Mouse (Mus musculus) stomach, postnatal 0 days (tissue): Measurements from ENCODE around the gene Lpin3. TPM values are rescaled to one million over a fixed set of nuclear protein-coding genes. Genes with fewer than 3 reads are reported as not detected.

Experiments
- ATAC-seq: fragments of 200-750 bp; cut with Nextera tagmentation; 2 replicates; pipeline ENCODE4 v1.8.0; 2017; ENCODE audit not compliant: low FRiP score, low TSS enrichment
- DNase-seq: peaks from one replicate; pipeline ENCODE4 v3.0.0-alpha.2; 2016; ENCODE audit warnings: low spot score
- H3K27ac ChIP-seq: fragments of 300-500 bp; sonication (generic); replicated peaks from 2 replicates; pipeline ENCODE4 v1.5.1; 2014; ENCODE audit warnings: mild to moderate bottlenecking, control low read depth
- H3K27me3 ChIP-seq: fragments of 300-500 bp; sonication (generic); 2 replicates; pipeline ENCODE4 v1.6.1; 2014; ENCODE audit warnings: low read length; ENCODE audit not compliant: control insufficient read depth, insufficient read depth
- H3K36me3 ChIP-seq: fragments of 300-500 bp; sonication (generic); 2 replicates; pipeline ENCODE4 v1.6.1; 2014; ENCODE audit warnings: low read length, mixed read lengths; ENCODE audit not compliant: control insufficient read depth, insufficient read depth
- H3K4me1 ChIP-seq: fragments of 300-500 bp; sonication (generic); replicated peaks from 2 replicates; pipeline ENCODE4 v1.6.1; 2014; ENCODE audit warnings: antibody characterized with exemption; ENCODE audit not compliant: control insufficient read depth, insufficient read depth
- H3K4me2 ChIP-seq: fragments of 300-500 bp; sonication (generic); replicated peaks from 2 replicates; pipeline ENCODE4 v1.6.1; 2014; ENCODE audit warnings: low read depth, mild to moderate bottlenecking, control low read depth, moderate library complexity
- H3K4me3 ChIP-seq: fragments of 300-500 bp; sonication (generic); 2 replicates; pipeline ENCODE4 v1.5.1; 2014; ENCODE audit warnings: low read depth, low read length, control low read depth
- H3K9ac ChIP-seq: fragments of 300-500 bp; sonication (generic); 2 replicates; pipeline ENCODE4 v1.6.1; 2014; ENCODE audit warnings: mild to moderate bottlenecking, low read length, control low read depth, mixed read lengths
- H3K9me3 ChIP-seq: fragments of 300-500 bp; sonication (generic); 2 replicates; pipeline ENCODE4 v1.6.1; 2016; ENCODE audit warnings: low read length; ENCODE audit not compliant: control insufficient read depth
- CTCF ChIP-seq: IDR thresholded peaks from 2 replicates; pipeline ENCODE4 v1.5.1; 2016; ENCODE audit warnings: antibody characterized with exemption, low read depth, mild to moderate bottlenecking, moderate library complexity
- EP300 ChIP-seq: optimal IDR thresholded peaks from 2 replicates; pipeline ENCODE3; 2016; ENCODE audit warnings: antibody characterized with exemption
- WGBS: fragments of 180-500 bp; shearing (Covaris S2); extraction: QIAGEN DNeasy Blood & Tissue Kit; methylation state at CpG from one replicate; pipeline ENCODE4 v1.1.7; 2014; 5-methylcytosine and 5-hydroxymethylcytosine counted together
- polyA plus RNA-seq: library from polyadenylated mRNA; unstranded; fragments of >200 nt; fragmentation: Nextera tagmentation; extraction: Ambion mirVana; gene quantifications from 2 replicates; pipeline ENCODE4 v1.2.1, GENCODE M21; 2015

Lpin3 gene
- polyA plus RNA-seq, 1 experiment from 2014 or later: 19.4 TPM

- no peaks in the 10 kb centered on the region for H3K36me3 ChIP-seq
- H3K9me3 ChIP-seq: no peaks in the 10 kb centered on the region
- no peak for TF ChIP-seq CTCF
- no peak for TF ChIP-seq EP300
- no peak overlapping the region for H3K4me2 ChIP-seq
- no peak for DNase-seq
- no peak overlapping the region for H3K9ac ChIP-seq
- H3K27ac ChIP-seq: no peak overlapping the region
- 83% methylated on average over 8 of the region's 8 CpGs for WGBS
- peaks cover 3% of the 10 kb centered on the region; the same call in 1 of the 2 replicates for H3K27me3 ChIP-seq
- no peaks in the 10 kb centered on the region for H3K4me1 ChIP-seq
- no peak overlapping the region for H3K4me3 ChIP-seq
- no peak for ATAC-seq
Measured at GRCm38 (mm10) chr2:160916714-160917113, 36.2 kb downstream of the Lpin3 start.

GRCm38 (mm10) chr2:160917313-160917712 is 36.8 kb downstream of the Lpin3 start:
- no peak overlapping the region for H3K4me3 ChIP-seq

GRCm38 (mm10) chr2:160918154-160918929 is 37.9 kb downstream of the Lpin3 start:
- H3K4me2 ChIP-seq: no peak overlapping the region
- no peak for TF ChIP-seq EP300
- no peak for TF ChIP-seq CTCF
- no peak overlapping the region for H3K4me3 ChIP-seq
- no peak overlapping the region for H3K27ac ChIP-seq
- H3K27me3 ChIP-seq: no peaks in the 10 kb centered on the region
- DNase-seq: no peak
- ATAC-seq: 0 out of 2 replicates have a peak, but pooled peaks have one; percentile 4
- H3K9me3 ChIP-seq: no peaks in the 10 kb centered on the region
- 65% methylated on average over 8 of the region's 8 CpGs for WGBS
- H3K4me1 ChIP-seq: no peaks in the 10 kb centered on the region
- H3K9ac ChIP-seq: no peak overlapping the region
- H3K36me3 ChIP-seq: no peaks in the 10 kb centered on the region

More at GRCm38 (mm10) chr2:160917313-160917712, 36.8 kb downstream of the Lpin3 start:
- H3K27me3 ChIP-seq: no peaks in the 10 kb centered on the region; the same call in 1 of the 2 replicates
- no peaks in the 10 kb centered on the region for H3K9me3 ChIP-seq
- H3K9ac ChIP-seq: no peak overlapping the region
- no peaks in the 10 kb centered on the region for H3K4me1 ChIP-seq
- DNase-seq: no peak
- TF ChIP-seq EP300: no peak
- no peak for TF ChIP-seq CTCF
- ATAC-seq: no peak
- H3K4me2 ChIP-seq: no peak overlapping the region
- no peaks in the 10 kb centered on the region for H3K36me3 ChIP-seq
- H3K27ac ChIP-seq: no peak overlapping the region
- 81% methylated on average over 3 of the region's 3 CpGs for WGBS

DNA sequence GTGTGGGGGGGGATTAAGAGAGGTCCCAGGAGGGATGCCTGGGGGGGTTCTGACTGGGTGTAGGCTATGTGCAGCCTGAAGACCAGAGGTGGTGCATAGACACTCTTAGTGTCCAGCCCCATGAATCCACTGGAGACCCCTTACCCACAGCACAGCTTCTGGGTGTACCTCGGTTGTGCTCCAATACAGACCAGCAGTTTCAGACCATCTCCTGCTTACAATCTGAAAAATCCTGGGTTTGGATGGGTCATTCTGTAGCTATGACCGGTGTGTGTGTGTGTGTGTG is 38.4 kb downstream of the Lpin3 start:
- no peaks in the 10 kb centered on the region for H3K4me1 ChIP-seq
- no peak overlapping the region for H3K4me3 ChIP-seq
- no peaks in the 10 kb centered on the region for H3K27me3 ChIP-seq
- TF ChIP-seq EP300 (no peak), CTCF (no peak)
- H3K36me3 ChIP-seq: no peaks in the 10 kb centered on the region
- H3K9me3 ChIP-seq: no peaks in the 10 kb centered on the region
- no peak for ATAC-seq
- no peak overlapping the region for H3K27ac ChIP-seq
- no peak overlapping the region for H3K9ac ChIP-seq
- 77% methylated on average over 2 of the region's 2 CpGs for WGBS
- no peak for DNase-seq
- no peak overlapping the region for H3K4me2 ChIP-seq

DNA sequence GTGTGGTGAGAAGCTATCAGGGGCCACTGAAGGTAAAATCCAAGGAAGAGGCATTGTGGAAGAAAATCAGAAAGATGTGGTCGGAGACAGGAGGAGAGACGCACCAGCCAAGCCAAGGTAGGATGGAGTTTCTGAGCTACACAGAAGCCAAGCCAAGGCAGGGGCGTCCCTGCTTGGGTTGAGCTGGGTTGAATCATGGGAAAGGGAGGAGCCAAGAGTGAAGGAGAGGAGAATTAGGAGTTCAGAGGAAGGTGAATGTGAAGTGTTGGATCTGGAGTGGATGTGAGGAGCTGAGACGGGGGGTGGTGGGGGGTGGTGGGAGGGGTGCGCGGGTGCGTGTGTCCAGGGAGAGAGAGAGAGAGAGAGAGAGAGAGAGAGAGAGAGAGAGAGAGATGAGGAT is 40.8 kb downstream of the Lpin3 start:
- no peaks in the 10 kb centered on the region for H3K9me3 ChIP-seq
- DNase-seq: no peak
- no peak overlapping the region for H3K27ac ChIP-seq
- no peaks in the 10 kb centered on the region for H3K27me3 ChIP-seq
- H3K36me3 ChIP-seq: no peaks in the 10 kb centered on the region
- ATAC-seq: no peak
- H3K4me1 ChIP-seq: no peaks in the 10 kb centered on the region
- H3K9ac ChIP-seq: no peak overlapping the region
- H3K4me3 ChIP-seq: no peak overlapping the region
- no peak overlapping the region for H3K4me2 ChIP-seq
- 64% methylated on average over 3 of the region's 7 CpGs for WGBS
- TF ChIP-seq EP300: no peak
- TF ChIP-seq CTCF: no peak

DNA sequence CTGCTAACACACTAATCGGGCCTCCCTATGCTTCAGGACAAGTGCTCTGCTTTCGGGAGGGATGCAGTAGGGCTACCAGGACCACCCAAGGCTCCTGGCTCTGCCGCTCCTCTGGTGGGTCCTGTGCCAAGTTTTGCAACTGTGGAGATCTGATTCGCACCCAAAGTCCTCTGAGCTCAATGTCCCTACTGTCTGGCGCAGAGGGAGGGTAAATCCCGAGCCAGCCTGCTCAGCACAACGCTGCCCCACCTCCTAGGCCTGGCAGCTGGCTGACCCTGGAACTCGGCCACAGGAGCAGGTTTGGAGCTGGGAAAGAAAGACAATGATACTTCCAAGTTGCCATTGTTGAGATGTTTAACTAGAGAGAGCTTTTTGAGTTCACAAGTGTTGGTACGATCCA is 44.7 kb downstream of the Lpin3 start:
- TF ChIP-seq CTCF (no peak), EP300 (no peak)
- no peaks in the 10 kb centered on the region for H3K27me3 ChIP-seq
- no peak overlapping the region for H3K4me3 ChIP-seq
- no peaks in the 10 kb centered on the region for H3K9me3 ChIP-seq
- no peaks in the 10 kb centered on the region for H3K36me3 ChIP-seq
- H3K4me2 ChIP-seq: no peak overlapping the region
- 51% methylated on average over 9 of the region's 9 CpGs for WGBS
- no peaks in the 10 kb centered on the region for H3K4me1 ChIP-seq
- DNase-seq (no peak), ATAC-seq (no peak)
- no peak overlapping the region for H3K9ac ChIP-seq
- H3K27ac ChIP-seq: no peak overlapping the region
